Mouse (Mus musculus) erythroblast, embryonic 14.5 days (primary cell): Measurements from ENCODE around the gene Actn4. TPM values are rescaled to one million over a fixed set of nuclear protein-coding genes. Genes with fewer than 3 reads are reported as not detected.

Experiments used
- H3K27me3 ChIP-seq: 2 replicates; pipeline ENCODE4 v1.6.1; 2012; ENCODE audit warnings: inconsistent platforms; ENCODE audit not compliant: control insufficient read depth
- H3K36me3 ChIP-seq: 2 replicates; pipeline ENCODE4 v1.6.1; 2012; ENCODE audit warnings: mild to moderate bottlenecking, inconsistent platforms; ENCODE audit not compliant: control insufficient read depth
- H3K4me1 ChIP-seq: 2 replicates; pipeline ENCODE4 v1.6.1; 2012; ENCODE audit warnings: inconsistent platforms; ENCODE audit not compliant: control insufficient read depth
- H3K4me3 ChIP-seq: replicated peaks from 2 replicates; pipeline ENCODE3; 2012; ENCODE audit warnings: moderate library complexity, mild to moderate bottlenecking, inconsistent platforms
- H3K9me3 ChIP-seq: 2 replicates; pipeline ENCODE4 v1.6.1; 2012; ENCODE audit warnings: low read length, inconsistent platforms, mixed read lengths; ENCODE audit not compliant: control insufficient read depth
- GATA1 ChIP-seq: IDR thresholded peaks from 2 replicates; pipeline ENCODE4 v1.6.1; 2012; ENCODE audit warnings: low read length, inconsistent platforms, mixed read lengths
- TAL1 ChIP-seq: IDR thresholded peaks from 3 replicates; pipeline ENCODE4 v1.6.1; 2012; ENCODE audit warnings: low read length, inconsistent platforms, mixed read lengths
- polyA plus RNA-seq: library from polyadenylated mRNA; stranded (reverse); fragments of >175 nt; gene quantifications from 2 replicates; pipeline ENCODE4 v1.2.3, GENCODE M21; 2012

Gene Actn4
- 86.9 and 109 TPM in 2 replicates for polyA plus RNA-seq

GRCm38 (mm10) chr7:28961927-28962670 lies at the start of gene Actn4:
Gene Actn4, minus strand, starts transcription at chr7:28962340.
- Histone ChIP-seq H3K4me1 (peaks cover 63% of the 10 kb centered on the region), H3K9me3 (no peaks in the 10 kb centered on the region), H3K27me3 (no peaks in the 10 kb centered on the region), H3K36me3 (peaks cover 32% of the 10 kb centered on the region), H3K4me3 (peak within 1 kb of the TSS; percentile 99)
- TF ChIP-seq GATA1 (no peak), TAL1 (no peak)

DNA sequence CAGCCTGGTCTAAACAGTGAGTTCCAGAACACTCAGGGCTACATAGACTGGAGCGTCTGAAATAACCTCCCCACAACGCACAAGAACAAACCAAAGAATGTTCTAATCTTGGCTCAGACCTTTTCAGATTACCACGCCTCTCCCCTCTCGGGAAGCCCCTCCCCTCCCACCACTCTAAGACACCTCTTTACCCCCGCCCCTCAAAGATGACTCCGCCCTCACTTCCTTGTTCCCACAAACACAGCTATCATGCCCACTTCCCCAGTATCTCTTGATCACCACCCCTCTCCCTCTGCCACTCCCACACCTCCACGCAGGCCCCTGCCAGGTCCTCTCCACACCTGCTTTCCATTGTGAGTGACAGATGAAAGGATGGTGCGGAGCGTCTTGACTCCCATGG lies 46.6 kb upstream of the Actn4 start:
- TF ChIP-seq GATA1 (no peak), TAL1 (no peak)

DNA sequence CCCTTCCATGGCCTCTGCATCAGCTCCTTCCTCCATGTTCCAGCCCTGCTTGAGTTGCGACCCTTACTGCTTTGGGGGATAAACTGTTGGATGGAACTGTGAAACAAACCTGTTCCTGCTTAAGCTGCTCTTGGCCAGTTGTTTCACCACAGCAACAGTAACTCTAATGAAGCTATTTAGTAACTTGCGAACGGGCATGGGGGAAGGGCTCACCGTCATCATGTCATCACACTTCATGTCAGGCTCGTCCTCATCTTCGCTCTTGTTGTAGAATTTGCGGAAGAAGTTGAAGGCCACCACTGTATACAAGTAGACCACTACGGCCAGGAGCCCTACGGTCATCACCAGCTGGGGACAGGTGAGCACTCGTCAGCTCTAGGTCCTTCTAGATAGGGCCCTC lies 46.0 kb upstream of the Actn4 start:
- H3K27me3 ChIP-seq = peaks cover 3% of the 10 kb centered on the region; the same call in 1 of the 2 replicates
- no peak overlapping the region for H3K4me3 ChIP-seq
- H3K9me3 ChIP-seq = no peaks in the 10 kb centered on the region
- peaks cover 20% of the 10 kb centered on the region for H3K4me1 ChIP-seq
- TF ChIP-seq GATA1 = no peak
- TF ChIP-seq TAL1 = no peak
- no peaks in the 10 kb centered on the region for H3K36me3 ChIP-seq

More for the DNA sequence above, 46.6 kb upstream of the Actn4 start:
- peaks cover 3% of the 10 kb centered on the region; the same call in 1 of the 2 replicates for H3K27me3 ChIP-seq
- H3K36me3 ChIP-seq = no peaks in the 10 kb centered on the region
- peaks cover 18% of the 10 kb centered on the region for H3K4me1 ChIP-seq
- no peak overlapping the region for H3K4me3 ChIP-seq
- peaks cover 3% of the 10 kb centered on the region; the same call in 1 of the 2 replicates for H3K9me3 ChIP-seq

DNA sequence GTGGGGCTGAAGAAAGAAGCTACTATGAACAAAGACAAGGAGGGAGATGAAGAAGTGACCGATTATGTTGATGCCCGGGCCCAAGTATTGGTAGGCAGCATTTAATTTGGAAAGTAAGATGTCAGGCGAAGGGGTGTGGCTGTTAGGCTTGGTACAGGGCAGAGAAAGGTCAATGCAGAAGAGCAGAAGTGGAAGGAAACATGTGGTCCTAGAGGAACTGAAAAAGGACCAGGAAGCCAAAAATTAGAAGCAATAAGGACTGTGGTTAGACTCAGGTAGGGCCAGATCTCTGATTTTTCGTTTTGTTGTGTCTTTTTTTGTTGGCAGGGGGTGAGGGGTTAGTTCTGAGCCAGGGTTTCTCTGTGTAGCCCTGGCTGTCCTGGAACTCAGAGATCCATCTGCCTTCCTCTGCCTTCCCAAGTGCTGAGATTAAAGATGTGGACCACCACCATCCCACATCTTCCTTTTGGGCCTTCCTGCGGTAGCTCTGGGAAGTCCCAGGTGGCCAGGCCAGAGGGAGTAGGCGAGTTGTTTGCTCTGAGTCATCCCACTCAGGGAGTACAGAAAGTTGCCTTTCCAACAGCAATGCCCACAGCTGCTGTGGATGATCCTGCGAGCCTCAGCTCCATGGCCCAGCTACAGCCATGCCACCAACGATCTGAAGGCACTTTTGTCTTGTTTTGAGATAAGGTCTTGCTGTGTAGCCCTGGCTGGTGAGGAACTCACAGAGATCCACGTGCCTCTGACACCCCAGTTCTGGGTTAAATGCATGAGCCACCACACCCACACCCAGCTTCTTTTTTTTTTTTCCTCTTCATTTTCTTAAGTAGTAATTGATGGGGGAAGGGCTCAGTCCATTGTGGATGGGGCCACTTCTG lies 45.3 kb upstream of the Actn4 start:
- TF ChIP-seq GATA1 = no peak
- no peak for TF ChIP-seq TAL1
- Histone ChIP-seq H3K9me3 (no peaks in the 10 kb centered on the region), H3K27me3 (peaks cover 3% of the 10 kb centered on the region; the same call in 1 of the 2 replicates), H3K4me3 (no peak overlapping the region), H3K36me3 (no peaks in the 10 kb centered on the region), H3K4me1 (peaks cover 24% of the 10 kb centered on the region)

- H3K36me3 ChIP-seq = no peaks in the 10 kb centered on the region; the same call in 1 of the 2 replicates
- H3K9me3 ChIP-seq = 0 out of 2 replicates have a peak, but pooled peaks cover 2% of the 10 kb centered on the region
- H3K4me1 ChIP-seq = peaks cover 30% of the 10 kb centered on the region
- TF ChIP-seq GATA1 (no peak), TAL1 (no peak)
- H3K27me3 ChIP-seq = peaks cover 9% of the 10 kb centered on the region
- H3K4me3 ChIP-seq = peak overlapping the region; percentile 60
Observed at GRCm38 (mm10) chr7:29000651-29001605, 38.8 kb upstream of the Actn4 start.

DNA sequence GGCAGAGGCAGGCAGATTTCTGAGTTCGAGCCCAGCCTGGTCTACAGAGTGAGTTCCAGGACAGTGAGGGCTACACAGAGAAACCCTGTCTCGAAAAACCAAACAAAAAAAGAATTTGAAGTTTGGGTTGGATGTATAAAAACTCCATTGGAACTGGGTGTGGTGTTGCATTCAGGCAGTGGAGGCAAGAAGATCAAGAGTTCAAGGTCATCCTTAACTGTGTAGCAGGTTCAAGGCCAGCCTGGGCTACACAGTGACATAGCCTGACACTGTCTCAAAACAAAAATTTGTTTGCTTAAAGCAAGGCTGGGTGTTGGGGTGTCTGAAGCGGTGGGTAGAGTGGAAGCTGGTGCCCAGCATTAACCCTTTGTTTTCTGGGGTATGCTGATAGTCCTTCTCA lies 31.3 kb upstream of the Actn4 start:
- Histone ChIP-seq H3K4me3 (no peak overlapping the region), H3K27me3 (no peaks in the 10 kb centered on the region), H3K4me1 (peaks cover 10% of the 10 kb centered on the region), H3K9me3 (0 out of 2 replicates have a peak, but pooled peaks cover 2% of the 10 kb centered on the region), H3K36me3 (no peaks in the 10 kb centered on the region; the same call in 1 of the 2 replicates)
- no peak for TF ChIP-seq GATA1
- no peak for TF ChIP-seq TAL1

- no peaks in the 10 kb centered on the region; the same call in 1 of the 2 replicates for H3K36me3 ChIP-seq
- H3K4me3 ChIP-seq = no peak overlapping the region
- 0 out of 2 replicates have a peak, but pooled peaks cover 2% of the 10 kb centered on the region for H3K9me3 ChIP-seq
- no peak for TF ChIP-seq TAL1
- TF ChIP-seq GATA1 = no peak
- peaks cover 10% of the 10 kb centered on the region for H3K4me1 ChIP-seq
- H3K27me3 ChIP-seq = no peaks in the 10 kb centered on the region
Observed at GRCm38 (mm10) chr7:28992997-28993396, 30.9 kb upstream of the Actn4 start.

GRCm38 (mm10) chr7:28991616-28992015 lies 29.5 kb upstream of the Actn4 start:
- Histone ChIP-seq H3K36me3 (no peaks in the 10 kb centered on the region; the same call in 1 of the 2 replicates), H3K4me3 (no peak overlapping the region), H3K4me1 (peaks cover 11% of the 10 kb centered on the region), H3K27me3 (no peaks in the 10 kb centered on the region), H3K9me3 (0 out of 2 replicates have a peak, but pooled peaks cover 2% of the 10 kb centered on the region)
- no peak for TF ChIP-seq TAL1
- no peak for TF ChIP-seq GATA1
